Mouse (Mus musculus) liver, embryonic 16.5 days (tissue): ENCODE measurements at regions not wholly inside any gene's neighbourhood (a gene's known extent, or its start where the extent isn't known, plus 50 kb on each side); places are given as distances from the start of the nearest gene placed in this dataset.

Experiments
- ATAC-seq: fragments of 200-750 bp; cut with Nextera tagmentation; 2 replicates; pipeline ENCODE4 v1.8.0; 2017; ENCODE audit warnings: low read depth, mild to moderate bottlenecking, moderate number of reproducible peaks, moderate library complexity
- H3K27ac ChIP-seq: fragments of 300-500 bp; sonication (generic); 2 replicates; pipeline ENCODE4 v1.5.1; 2014; ENCODE audit warnings: mild to moderate bottlenecking, low read length
- H3K27me3 ChIP-seq: fragments of 300-500 bp; sonication (generic); 2 replicates; pipeline ENCODE4 v1.6.1; 2014; ENCODE audit warnings: low read depth, low read length, mixed read lengths; ENCODE audit not compliant: control insufficient read depth, insufficient read depth
- H3K36me3 ChIP-seq: fragments of 300-500 bp; sonication (generic); 2 replicates; pipeline ENCODE4 v1.6.1; 2014; ENCODE audit warnings: mild to moderate bottlenecking; ENCODE audit not compliant: control insufficient read depth, insufficient read depth
- H3K4me1 ChIP-seq: fragments of 300-500 bp; sonication (generic); 2 replicates; pipeline ENCODE4 v1.6.1; 2014; ENCODE audit warnings: low read depth, low read length, mixed read lengths; ENCODE audit not compliant: control insufficient read depth
- H3K4me2 ChIP-seq: fragments of 300-500 bp; sonication (generic); 2 replicates; pipeline ENCODE4 v1.6.1; 2014; ENCODE audit warnings: low read depth, low read length, mixed read lengths
- H3K4me3 ChIP-seq: fragments of 300-500 bp; sonication (generic); 2 replicates; pipeline ENCODE4 v1.5.1; 2014; ENCODE audit warnings: low read depth, mild to moderate bottlenecking, low read length
- H3K9ac ChIP-seq: fragments of 300-500 bp; sonication (generic); 2 replicates; pipeline ENCODE4 v1.6.1; 2014; ENCODE audit warnings: low read depth, low read length
- H3K9me3 ChIP-seq: fragments of 300-500 bp; sonication (generic); replicated peaks from 2 replicates; pipeline ENCODE4 v1.6.1; 2016; ENCODE audit warnings: low read length; ENCODE audit not compliant: control insufficient read depth
- WGBS: fragments of 180-500 bp; shearing (Covaris S2); extraction: QIAGEN DNeasy Blood & Tissue Kit; methylation state at CpG from one replicate; pipeline ENCODE4 v1.1.7; 2014; ENCODE audit not compliant: insufficient replicate concordance; 5-methylcytosine and 5-hydroxymethylcytosine counted together

DNA sequence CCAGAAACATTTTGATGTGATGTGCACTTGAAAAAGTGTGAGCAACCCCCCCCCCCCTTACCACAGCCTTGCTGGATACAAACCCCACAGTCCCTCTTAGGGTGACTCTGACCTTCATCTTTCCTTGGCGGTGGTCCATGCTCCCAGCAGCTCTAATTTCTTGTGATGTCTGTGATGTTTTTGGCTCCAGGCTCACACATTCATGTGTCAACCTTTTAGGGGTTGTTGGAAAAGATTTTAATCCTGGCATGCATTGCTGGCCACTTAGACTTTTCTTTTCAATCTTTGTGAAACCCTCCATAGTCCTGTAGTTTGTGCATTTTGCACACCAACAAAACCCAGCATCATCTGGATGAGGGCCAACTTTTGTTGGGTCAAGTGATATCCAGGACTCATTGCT lies 134.9 kb upstream of the Igfbp3 start:
- WGBS: 36% methylated on average over 1 of the region's 1 CpGs
- Histone ChIP-seq H3K36me3 (no peaks in the 10 kb centered on the region), H3K27me3 (no peaks in the 10 kb centered on the region), H3K4me1 (no peaks in the 10 kb centered on the region), H3K9ac (no peak overlapping the region), H3K9me3 (no peaks in the 10 kb centered on the region), H3K4me2 (no peak overlapping the region), H3K4me3 (no peak overlapping the region), H3K27ac (no peak overlapping the region)
- ATAC-seq: no peak

- Histone ChIP-seq H3K9me3 (peaks cover 3% of the 10 kb centered on the region; the same call in 1 of the 2 replicates), H3K4me3 (no peak overlapping the region), H3K36me3 (no peaks in the 10 kb centered on the region), H3K27ac (no peak overlapping the region), H3K4me1 (no peaks in the 10 kb centered on the region), H3K9ac (no peak overlapping the region), H3K27me3 (no peaks in the 10 kb centered on the region), H3K4me2 (no peak overlapping the region)
- ATAC-seq: no peak
Measured at GRCm38 (mm10) chr11:7337826-7338225, 124.1 kb upstream of the Igfbp3 start.

GRCm38 (mm10) chr11:7317409-7317970 lies 103.8 kb upstream of the Igfbp3 start:
- ATAC-seq: no peak
- 24% methylated on average over 3 of the region's 3 CpGs for WGBS
- Histone ChIP-seq H3K36me3 (no peaks in the 10 kb centered on the region), H3K27me3 (no peaks in the 10 kb centered on the region), H3K27ac (no peak overlapping the region), H3K4me3 (no peak overlapping the region), H3K4me2 (no peak overlapping the region), H3K9me3 (no peaks in the 10 kb centered on the region), H3K9ac (no peak overlapping the region), H3K4me1 (no peaks in the 10 kb centered on the region)

DNA sequence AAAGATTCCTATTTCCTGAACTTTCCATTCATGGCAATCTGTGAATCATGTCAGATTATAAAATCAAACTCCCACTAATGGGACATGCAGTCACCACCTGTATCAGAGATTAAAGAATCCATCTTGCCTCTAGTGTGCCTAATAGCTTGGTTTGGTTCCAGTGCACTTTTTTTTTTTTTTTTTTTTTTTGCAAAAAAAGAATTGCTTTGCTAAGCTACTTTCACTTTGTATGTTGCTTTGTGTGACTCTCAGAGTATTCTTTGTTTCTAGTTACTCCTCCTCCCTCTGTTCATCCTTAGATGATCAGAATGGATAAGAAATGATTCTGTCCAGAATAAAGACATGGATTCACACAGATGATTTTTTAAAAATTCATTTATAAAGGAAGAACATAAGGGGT lies 82.5 kb upstream of the Igfbp3 start:
- ATAC-seq: no peak
- Histone ChIP-seq H3K9ac (no peak overlapping the region), H3K4me1 (no peaks in the 10 kb centered on the region), H3K27me3 (no peaks in the 10 kb centered on the region), H3K9me3 (no peaks in the 10 kb centered on the region), H3K36me3 (no peaks in the 10 kb centered on the region), H3K4me3 (no peak overlapping the region), H3K27ac (no peak overlapping the region), H3K4me2 (no peak overlapping the region)

GRCm38 (mm10) chr11:7289242-7289938 lies 75.7 kb upstream of the Igfbp3 start:
- ATAC-seq: no peak
- Histone ChIP-seq H3K27me3 (no peaks in the 10 kb centered on the region), H3K36me3 (no peaks in the 10 kb centered on the region), H3K4me1 (no peaks in the 10 kb centered on the region), H3K9ac (no peak overlapping the region), H3K4me2 (no peak overlapping the region), H3K27ac (no peak overlapping the region), H3K4me3 (no peak overlapping the region), H3K9me3 (no peaks in the 10 kb centered on the region)
- 55% methylated on average over 8 of the region's 8 CpGs for WGBS

GRCm38 (mm10) chr11:7284836-7285490 lies 71.2 kb upstream of the Igfbp3 start:
- Histone ChIP-seq H3K4me3 (no peak overlapping the region), H3K27ac (no peak overlapping the region), H3K4me2 (no peak overlapping the region), H3K27me3 (no peaks in the 10 kb centered on the region), H3K9ac (no peak overlapping the region), H3K36me3 (no peaks in the 10 kb centered on the region), H3K9me3 (no peaks in the 10 kb centered on the region), H3K4me1 (no peaks in the 10 kb centered on the region)
- WGBS: 27% methylated on average over 4 of the region's 4 CpGs
- ATAC-seq: no peak

GRCm38 (mm10) chr11:7282981-7283380 lies 69.3 kb upstream of the Igfbp3 start:
- no peak for ATAC-seq

DNA sequence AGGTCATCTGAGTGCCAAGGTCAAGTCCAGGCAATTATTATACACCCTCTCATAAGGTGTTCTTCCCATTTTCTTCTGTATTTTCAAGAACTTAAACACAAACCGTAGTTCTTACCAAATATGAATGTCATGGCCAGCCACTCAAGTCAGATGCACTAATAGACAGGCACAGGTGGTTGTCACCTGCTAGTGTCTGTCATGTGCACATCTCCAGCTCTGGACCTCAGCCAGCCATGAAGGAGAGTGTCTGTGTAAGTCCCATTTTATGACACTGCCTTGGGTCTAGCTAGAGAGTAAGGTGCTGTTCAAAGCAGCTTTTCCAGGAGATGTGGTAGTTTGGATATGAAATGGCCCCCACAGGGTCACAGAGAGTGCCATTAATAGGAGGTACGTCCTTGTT lies 68.5 kb upstream of the Igfbp3 start:
- H3K36me3 ChIP-seq: no peaks in the 10 kb centered on the region
- 66% methylated on average over 2 of the region's 2 CpGs for WGBS

More at GRCm38 (mm10) chr11:7282981-7283380, 69.3 kb upstream of the Igfbp3 start:
- no peak overlapping the region for H3K27ac ChIP-seq
- H3K9ac ChIP-seq: no peak overlapping the region
- no peak overlapping the region for H3K4me2 ChIP-seq
- no peaks in the 10 kb centered on the region for H3K4me1 ChIP-seq
- H3K27me3 ChIP-seq: no peaks in the 10 kb centered on the region
- 84% methylated on average over 3 of the region's 3 CpGs for WGBS
- H3K36me3 ChIP-seq: no peaks in the 10 kb centered on the region
- H3K9me3 ChIP-seq: no peaks in the 10 kb centered on the region
- no peak overlapping the region for H3K4me3 ChIP-seq

GRCm38 (mm10) chr11:7281656-7282055 lies 67.9 kb upstream of the Igfbp3 start:
- no peaks in the 10 kb centered on the region for H3K9me3 ChIP-seq
- ATAC-seq: no peak
- no peaks in the 10 kb centered on the region for H3K27me3 ChIP-seq
- H3K27ac ChIP-seq: no peak overlapping the region
- H3K4me1 ChIP-seq: no peaks in the 10 kb centered on the region
- WGBS: 48% methylated on average over 2 of the region's 2 CpGs
- H3K36me3 ChIP-seq: no peaks in the 10 kb centered on the region
- H3K4me3 ChIP-seq: no peak overlapping the region
- no peak overlapping the region for H3K9ac ChIP-seq
- H3K4me2 ChIP-seq: no peak overlapping the region

More for the DNA sequence above, 68.5 kb upstream of the Igfbp3 start:
- no peaks in the 10 kb centered on the region for H3K27me3 ChIP-seq
- H3K9me3 ChIP-seq: no peaks in the 10 kb centered on the region
- H3K4me1 ChIP-seq: no peaks in the 10 kb centered on the region
- no peak overlapping the region for H3K4me3 ChIP-seq
- H3K4me2 ChIP-seq: no peak overlapping the region
- H3K9ac ChIP-seq: no peak overlapping the region
- ATAC-seq: no peak
- no peak overlapping the region for H3K27ac ChIP-seq
